Comparison of ENCODE assay signal across 9 mouse cellular contexts in the genomic region with DNA sequence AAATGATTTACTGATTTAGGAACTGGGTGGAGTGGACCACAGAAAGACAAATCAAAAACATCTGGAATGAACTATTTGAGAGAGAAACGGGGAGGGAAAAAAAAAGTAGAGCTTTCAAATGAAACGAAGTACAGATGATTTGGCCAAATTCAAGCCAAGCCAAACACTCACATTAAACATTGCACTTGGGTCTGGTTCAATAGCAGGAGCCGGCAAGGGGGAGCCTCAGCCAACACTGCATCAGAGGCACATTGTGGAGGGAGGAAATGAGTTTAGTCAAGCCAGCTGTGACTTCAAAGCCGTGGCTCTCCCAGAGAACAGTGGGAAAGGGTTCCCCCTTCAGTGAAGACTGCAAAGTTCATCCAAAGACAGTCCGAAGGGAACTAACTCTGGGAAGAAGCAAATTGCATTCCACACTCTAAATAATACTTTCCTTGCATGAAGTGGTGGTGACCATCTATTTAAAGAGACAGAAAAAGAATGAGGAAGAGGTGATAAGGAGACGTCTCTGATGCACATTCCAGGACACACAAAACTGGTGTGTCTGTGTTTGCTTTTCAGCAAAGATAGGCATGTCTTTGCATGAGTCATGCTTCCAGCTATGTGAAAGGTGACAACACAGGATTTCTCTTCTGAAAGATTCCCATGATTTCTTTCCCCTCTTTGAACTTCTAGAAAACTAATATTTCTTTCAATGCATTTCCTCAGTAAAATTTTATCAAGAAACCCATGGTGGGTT.
DNase-seq lines count a peak whose midpoint lies in the region; ATAC-seq and TF ChIP-seq lines count a peak whose summit lies in the region.
"Had no signal": no experiment of that assay in that cellular context is flagged by ENCODE, and none has a peak within 500 bp of the region (broad histone marks: within the 10 kb centered on the region; RNA-seq: fewer than 3 reads in every experiment).

No protein-coding gene starts in this region.

- H3K9ac ChIP-seq in forebrain, embryonic 14.5 days (ENCODE audit: low read length): no peak overlapping the region
- no peak overlapping the region for H3K9ac ChIP-seq in forebrain, embryonic 13.5 days
- no peak overlapping the region for H3K9ac ChIP-seq in intestine, postnatal 0 days (ENCODE audit: low read depth, low read length)
- H3K9ac ChIP-seq in limb, embryonic 15.5 days: no peak overlapping the region

- WGBS in forebrain, embryonic 14.5 days: 53% methylated on average over 6 of the region's 6 CpGs
- 49% methylated on average over 6 of the region's 6 CpGs for WGBS in forebrain, embryonic 13.5 days
- WGBS in intestine, postnatal 0 days: 16% methylated on average over 6 of the region's 6 CpGs
- 5% methylated on average over 6 of the region's 6 CpGs for WGBS in limb, embryonic 15.5 days

- no peaks in the 10 kb centered on the region for H3K4me1 ChIP-seq in forebrain, embryonic 14.5 days (ENCODE audit: control insufficient read depth, insufficient read depth, low read length)
- no peaks in the 10 kb centered on the region for H3K4me1 ChIP-seq in forebrain, embryonic 13.5 days
- H3K4me1 ChIP-seq in intestine, postnatal 0 days (replicated peaks; ENCODE audit: control insufficient read depth, insufficient read depth, low read length): no peaks in the 10 kb centered on the region
- peaks cover 13% of the 10 kb centered on the region for H3K4me1 ChIP-seq in limb, embryonic 15.5 days

- ATAC-seq in forebrain, embryonic 14.5 days: no peak
- no peak for ATAC-seq in forebrain, embryonic 13.5 days
- no peak for ATAC-seq in intestine, postnatal 0 days
- peak; percentile 96 for ATAC-seq in limb, embryonic 15.5 days (ENCODE audit: insufficient number of reproducible peaks, low FRiP score, low TSS enrichment, low read depth)

- TF ChIP-seq POLR2A in brain, embryonic 14.5 days (IDR thresholded peaks at IDR 0.05; ENCODE audit: borderline replicate concordance, extremely low read depth, insufficient read depth, insufficient read length, poor library complexity, severe bottlenecking): no peak

- no peaks in the 10 kb centered on the region for H3K27me3 ChIP-seq in forebrain, embryonic 14.5 days (replicated peaks; ENCODE audit: control insufficient read depth, insufficient read depth, low read length)
- no peaks in the 10 kb centered on the region for H3K27me3 ChIP-seq in forebrain, embryonic 13.5 days
- no peaks in the 10 kb centered on the region for H3K27me3 ChIP-seq in intestine, postnatal 0 days (replicated peaks; ENCODE audit: control insufficient read depth, insufficient read depth, low read length)
- H3K27me3 ChIP-seq in limb, embryonic 15.5 days: no peaks in the 10 kb centered on the region
- H3K27me3 ChIP-seq: CH12.LX had no signal

- H3K9me3 ChIP-seq in forebrain, embryonic 14.5 days (replicated peaks; ENCODE audit: control insufficient read depth, low read length): no peaks in the 10 kb centered on the region
- H3K9me3 ChIP-seq in forebrain, embryonic 13.5 days (replicated peaks): no peaks in the 10 kb centered on the region
- H3K9me3 ChIP-seq in intestine, postnatal 0 days (ENCODE audit: control insufficient read depth): no peaks in the 10 kb centered on the region
- no peaks in the 10 kb centered on the region for H3K9me3 ChIP-seq in limb, embryonic 15.5 days

- H3K4me2 ChIP-seq in forebrain, embryonic 14.5 days (ENCODE audit: low read length): no peak overlapping the region
- H3K4me2 ChIP-seq in forebrain, embryonic 13.5 days: no peak overlapping the region
- no peak overlapping the region for H3K4me2 ChIP-seq in intestine, postnatal 0 days (replicated peaks; ENCODE audit: low read depth)
- no peak overlapping the region for H3K4me2 ChIP-seq in limb, embryonic 15.5 days

- peak; percentile 49 for DNase-seq in forebrain, embryonic 14.5 days (ENCODE audit: low spot score)
- peak; percentile 73 for DNase-seq in brain, embryonic 14.5 days (ENCODE audit: low read depth)
- DNase-seq in gastrocnemius, postnatal 25 days: peak; percentile 77
- peak; percentile 79 for DNase-seq in skeletal muscle tissue, adult 2 months (ENCODE audit: low read depth, low spot score)
- DNase-seq in spleen, postnatal 10 days (ENCODE audit: low spot score in 2 of 2): no peak

- H3K36me3 ChIP-seq in forebrain, embryonic 14.5 days (ENCODE audit: control insufficient read depth, insufficient read depth, low read length): no peaks in the 10 kb centered on the region
- H3K36me3 ChIP-seq in forebrain, embryonic 13.5 days (ENCODE audit: poor library complexity, severe bottlenecking): no peaks in the 10 kb centered on the region
- H3K36me3 ChIP-seq in intestine, postnatal 0 days (ENCODE audit: control insufficient read depth, insufficient read depth): no peaks in the 10 kb centered on the region
- H3K36me3 ChIP-seq in limb, embryonic 15.5 days: no peaks in the 10 kb centered on the region

- H3K4me3 ChIP-seq in forebrain, embryonic 14.5 days (ENCODE audit: low read depth, low read length): no peak overlapping the region
- no peak overlapping the region for H3K4me3 ChIP-seq in forebrain, embryonic 13.5 days
- no peak overlapping the region for H3K4me3 ChIP-seq in intestine, postnatal 0 days (ENCODE audit: low read depth, low read length)
- H3K4me3 ChIP-seq in limb, embryonic 15.5 days: no peak overlapping the region

- H3K27ac ChIP-seq in forebrain, embryonic 14.5 days (ENCODE audit: low read depth, low read length): no peak overlapping the region
- no peak overlapping the region for H3K27ac ChIP-seq in forebrain, embryonic 13.5 days
- no peak overlapping the region for H3K27ac ChIP-seq in intestine, postnatal 0 days (ENCODE audit: low read depth, low read length)
- H3K27ac ChIP-seq in limb, embryonic 15.5 days: peak overlapping the region; percentile 66

- peak; percentile 17; the same call in 1 of the 2 replicates for TF ChIP-seq CTCF in brain, embryonic 14.5 days (IDR thresholded peaks at IDR 0.05; ENCODE audit: borderline replicate concordance, extremely low read depth, insufficient read depth, insufficient read length)
- TF ChIP-seq CTCF in intestine, postnatal 0 days (IDR thresholded peaks at IDR 0.05; ENCODE audit: low read depth): peak; percentile 72

Comparison
In these comparisons a context has a peak if more than half of its experiments do, and no peak if none do; other contexts are left out.
1. DNase-seq: peak in forebrain, embryonic 14.5 days (single experiment), brain, embryonic 14.5 days (single experiment), gastrocnemius, postnatal 25 days (single experiment) and skeletal muscle tissue, adult 2 months (single experiment); none in spleen, postnatal 10 days (0 of 2).